Mouse (Mus musculus) A20 (cell line): ENCODE results near the gene Gm973.
A peak's percentile ranks its signal among the peaks of the same experiment; 100 is the strongest.

ENCODE experiments used
- DNase-seq: peaks from one replicate; pipeline ENCODE4 v3.0.0-alpha.2; 2011; ENCODE audit warnings: low read depth, low spot score

The Gm973 gene

DNA sequence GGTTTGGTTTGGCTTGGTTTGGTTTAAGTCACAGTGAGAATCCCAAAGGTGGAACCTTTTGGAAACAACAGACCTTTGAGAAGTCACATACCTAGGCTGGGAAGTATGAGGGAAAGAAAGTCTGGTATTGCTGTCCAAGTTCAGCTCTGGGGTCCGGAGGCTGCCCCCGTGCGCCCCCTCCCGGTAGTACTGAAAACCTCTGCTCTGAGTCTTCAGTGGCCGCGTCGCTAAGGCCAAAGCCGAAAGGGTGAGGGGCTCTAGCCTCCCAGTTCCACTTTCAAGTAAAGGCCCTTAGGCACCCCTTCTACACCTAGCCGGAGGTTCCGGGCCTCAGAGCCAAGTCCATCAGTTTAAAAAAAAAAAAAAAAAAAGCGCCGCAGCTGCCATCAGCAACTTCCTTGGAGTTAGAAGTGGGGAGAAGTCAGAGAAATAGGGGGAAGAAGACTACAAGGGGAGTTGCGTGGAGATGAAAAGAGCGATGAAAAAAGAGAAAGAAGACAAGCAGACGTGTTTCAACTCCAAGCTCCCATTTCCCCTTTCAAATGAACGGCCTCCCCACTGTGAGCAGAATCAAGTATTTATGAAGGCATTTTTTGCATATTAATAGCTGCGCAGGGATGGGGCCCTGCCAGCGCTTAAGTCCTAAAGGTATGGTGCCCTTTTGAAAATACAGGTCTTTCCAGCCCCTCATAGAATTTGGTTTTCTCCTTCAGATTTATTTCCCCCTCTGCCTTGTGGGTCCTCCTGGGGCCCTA lies 68.8 kb downstream of the Gm973 start:
- peak; percentile 67 for DNase-seq

DNA sequence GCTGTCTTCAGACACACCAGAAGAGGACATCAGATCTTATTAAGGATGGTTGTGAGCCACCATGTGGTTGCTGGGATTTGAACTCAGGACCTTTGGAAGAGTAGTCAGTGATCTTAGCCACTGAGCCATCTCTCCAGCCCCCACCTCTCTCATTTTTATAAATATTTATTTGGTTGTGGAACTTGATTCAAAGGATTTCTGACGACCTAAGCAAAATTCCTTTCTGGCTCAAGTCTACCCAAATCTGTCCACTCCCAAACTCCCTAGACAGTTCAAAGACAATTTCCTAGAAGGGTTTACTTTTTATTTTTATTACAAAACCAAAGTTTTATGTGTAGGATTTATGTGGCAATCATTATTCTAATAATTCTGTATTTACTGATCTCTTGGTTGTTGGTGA lies 73.2 kb downstream of the Gm973 start:
- DNase-seq: no peak

GRCm38 (mm10) chr1:59592359-59592758 lies 76.3 kb downstream of the Gm973 start:
- no peak for DNase-seq

DNA sequence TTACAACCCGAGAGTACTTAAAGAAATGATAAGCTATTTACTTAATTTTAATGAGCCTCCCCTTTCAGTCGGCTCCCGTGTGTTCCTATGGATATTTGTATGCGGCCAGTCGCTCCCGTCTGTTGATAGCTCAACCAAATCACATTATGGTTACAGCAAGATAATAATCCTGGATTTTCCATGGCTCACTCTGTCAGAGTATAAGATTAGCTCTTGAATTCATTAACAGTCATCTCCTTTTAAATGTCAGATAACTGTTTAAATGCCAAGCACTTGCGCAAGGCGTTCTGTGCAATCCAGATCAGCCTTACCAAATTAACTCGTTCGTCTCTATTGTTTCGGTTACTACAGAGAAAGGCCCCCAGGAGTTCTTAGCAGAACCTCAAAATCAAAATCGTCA lies 76.8 kb downstream of the Gm973 start:
- no peak for DNase-seq

- DNase-seq: peak; percentile 11
Observed at GRCm38 (mm10) chr1:59593622-59594035, 77.6 kb downstream of the Gm973 start.

DNA sequence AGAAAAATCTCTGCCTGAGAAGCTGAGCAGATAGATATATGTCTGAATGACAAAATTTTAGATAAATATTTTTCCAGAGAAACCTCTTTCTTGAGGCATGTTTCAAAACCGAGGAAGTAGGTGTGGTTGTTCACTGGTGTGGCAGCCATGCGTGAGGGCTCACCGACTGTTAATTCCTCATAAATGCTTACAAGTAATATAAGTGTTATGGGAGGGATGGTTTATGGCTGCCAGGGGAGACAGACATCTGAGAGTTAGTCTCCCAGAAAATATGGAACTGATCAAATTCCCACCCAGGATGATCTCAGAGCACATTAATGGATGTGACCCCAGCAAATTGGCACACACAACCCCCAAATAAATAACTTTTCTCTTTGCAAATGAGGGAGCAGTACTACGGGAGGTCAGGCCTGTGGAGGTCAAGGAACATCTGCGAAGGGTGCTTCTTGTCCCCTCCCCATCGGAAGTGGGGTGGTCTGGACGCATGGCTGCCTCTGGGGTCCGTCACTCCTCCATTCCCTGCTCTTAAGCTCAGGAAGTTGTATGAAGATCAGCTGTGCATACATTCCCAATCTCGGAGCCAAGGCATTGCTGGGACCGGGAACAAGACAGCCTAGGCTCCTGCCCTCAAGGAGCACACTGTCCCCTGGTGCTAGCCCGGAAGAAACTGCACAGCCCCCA lies 78.7 kb downstream of the Gm973 start:
- no peak for DNase-seq

GRCm38 (mm10) chr1:59595609-59596008 lies 79.5 kb downstream of the Gm973 start:
- DNase-seq: no peak

GRCm38 (mm10) chr1:59602531-59603416 lies 86.7 kb downstream of the Gm973 start:
- no peak for DNase-seq

GRCm38 (mm10) chr1:59603417-59603712 lies 87.3 kb downstream of the Gm973 start:
- DNase-seq: no peak

- no peak for DNase-seq
Observed at GRCm38 (mm10) chr1:59603893-59604292, 87.8 kb downstream of the Gm973 start.

DNA sequence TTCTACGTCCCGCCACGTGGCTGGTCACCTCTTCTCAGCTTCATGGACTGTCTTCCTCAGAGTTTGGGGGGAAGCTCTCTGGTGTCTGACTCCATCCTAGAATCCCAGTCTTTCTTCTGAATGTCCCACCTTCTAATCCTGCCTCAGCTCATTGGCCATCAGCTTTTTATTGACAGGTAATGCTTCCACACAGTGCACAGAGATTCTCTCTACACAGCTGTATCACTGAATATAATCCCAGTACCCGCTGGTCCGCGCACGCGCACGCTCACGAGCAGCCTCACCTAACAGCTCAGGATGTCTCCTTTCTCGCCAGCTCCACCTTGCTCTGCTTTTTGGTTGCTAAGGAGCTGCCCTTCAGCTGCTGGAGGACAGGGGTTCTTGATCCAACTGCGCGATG lies 90.4 kb downstream of the Gm973 start:
- DNase-seq: no peak

DNA sequence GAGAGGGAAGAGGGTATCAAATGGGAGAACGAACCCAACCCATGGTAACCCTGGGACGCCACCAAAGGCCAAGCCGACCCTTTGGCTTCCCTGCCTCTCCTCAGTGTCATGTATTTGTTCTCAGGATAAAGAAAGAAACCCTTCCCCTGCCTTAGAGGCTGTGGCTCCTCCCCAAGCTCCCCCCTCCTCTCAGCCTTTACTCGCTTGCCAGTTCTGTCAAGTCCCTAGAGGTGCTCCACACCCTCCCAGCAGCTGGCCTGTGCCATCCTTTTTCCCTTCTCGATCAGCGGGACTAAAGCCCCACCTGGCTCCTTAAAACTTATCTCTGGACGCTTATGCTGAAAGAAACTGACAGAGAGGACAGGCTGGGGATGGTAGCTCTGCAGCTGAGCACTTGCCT lies 91.0 kb downstream of the Gm973 start:
- no peak for DNase-seq

DNA sequence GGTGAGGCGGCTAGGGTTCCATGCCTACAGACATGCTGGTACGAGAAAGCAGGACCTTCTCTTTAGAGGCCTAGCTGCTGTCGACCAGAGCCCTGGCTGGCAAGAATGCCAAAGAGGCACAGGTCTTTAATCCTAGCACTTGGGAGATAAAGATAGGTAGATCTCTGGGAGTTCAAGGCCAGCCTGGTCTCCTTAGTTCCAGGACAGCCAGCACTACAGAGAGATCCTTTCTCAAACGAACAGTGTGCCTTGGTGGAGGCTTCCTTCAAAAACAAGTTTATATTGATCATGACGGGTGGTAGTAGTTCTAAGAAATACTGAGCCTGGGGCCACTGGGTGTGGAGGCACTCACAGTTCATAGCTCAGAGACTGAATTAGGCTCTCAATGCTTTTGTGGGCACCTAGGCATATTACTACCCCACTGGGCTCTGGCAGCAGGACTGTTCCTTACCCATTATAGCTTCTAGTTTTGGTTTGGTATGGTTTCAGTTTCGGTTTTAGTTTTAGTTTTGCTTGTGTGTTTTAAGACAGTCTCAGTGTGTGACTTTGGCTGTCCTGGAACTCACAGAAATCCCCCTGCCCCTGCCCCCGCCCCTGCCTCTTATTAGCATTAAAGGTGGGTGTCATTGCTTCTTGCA lies 92.2 kb downstream of the Gm973 start:
- DNase-seq: peak; percentile 36

GRCm38 (mm10) chr1:59608920-59609319 lies 92.9 kb downstream of the Gm973 start:
- DNase-seq: peak; percentile 52

GRCm38 (mm10) chr1:59609458-59609857 lies 93.4 kb downstream of the Gm973 start:
- peak; percentile 45 for DNase-seq

DNA sequence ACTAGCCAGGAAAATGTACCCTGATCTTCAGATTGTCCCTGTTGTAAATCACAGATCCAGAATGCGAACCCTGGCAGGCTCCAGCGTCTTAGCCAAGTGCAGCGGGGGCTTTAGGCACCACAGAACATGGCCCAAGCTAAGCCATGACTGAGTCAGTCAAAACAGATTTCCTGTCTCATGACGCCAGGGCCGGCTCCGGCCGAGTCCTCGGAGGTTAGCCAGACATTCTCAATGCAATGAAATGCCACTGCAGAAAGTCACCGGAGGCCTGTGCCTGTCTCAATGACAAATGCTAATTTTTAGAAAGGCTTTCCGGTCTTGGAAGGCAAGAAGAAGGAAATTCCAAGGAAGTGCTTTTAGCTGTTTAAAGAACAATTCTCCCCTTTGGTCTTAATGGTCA lies 93.8 kb downstream of the Gm973 start:
- DNase-seq: no peak

GRCm38 (mm10) chr1:59610929-59611328 lies 94.9 kb downstream of the Gm973 start:
- no peak for DNase-seq

- peak; percentile 80 for DNase-seq
Observed at GRCm38 (mm10) chr1:59613795-59614194, 97.7 kb downstream of the Gm973 start.

- no peak for DNase-seq
Observed at GRCm38 (mm10) chr1:59615021-59615420, 99.0 kb downstream of the Gm973 start.

DNA sequence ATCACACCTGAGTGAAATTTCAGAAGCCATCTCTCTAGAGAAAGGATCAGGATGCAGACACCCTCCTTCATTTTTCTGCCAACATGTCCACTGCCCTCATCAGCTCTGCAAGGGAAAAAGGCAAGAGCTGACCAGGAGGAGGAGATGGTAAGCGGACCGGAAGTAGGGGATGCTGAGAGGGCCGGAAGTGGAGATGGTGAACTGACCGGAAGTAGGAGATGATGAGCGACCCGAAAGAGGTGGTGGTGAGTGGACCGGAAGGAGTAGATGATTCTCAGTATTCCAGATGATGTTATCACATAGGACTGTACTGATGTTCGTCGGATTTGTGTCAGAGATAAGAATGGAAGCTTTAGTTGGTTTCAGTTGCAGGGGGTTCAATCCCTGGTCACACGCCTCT lies 103.1 kb downstream of the Gm973 start:
- no peak for DNase-seq

- DNase-seq: peak; percentile 74
Observed at GRCm38 (mm10) chr1:59623325-59624017, 107.4 kb downstream of the Gm973 start.
